Mouse (Mus musculus) lung, adult 2 months (tissue): ENCODE measurements around the gene Htr1b.

ENCODE experiments used
- CTCF ChIP-seq: fragments of 200-500 bp; IDR thresholded peaks from 2 replicates; pipeline ENCODE4 v1.5.1; 2011; ENCODE audit warnings: mild to moderate bottlenecking, low read length, control low read depth; ENCODE audit not compliant: insufficient read depth
- POLR2A ChIP-seq: fragments of 200-500 bp; IDR thresholded peaks from 2 replicates; pipeline ENCODE4 v1.6.1; 2011; ENCODE audit warnings: low read depth, mild to moderate bottlenecking, control low read depth, low read length, borderline replicate concordance; ENCODE audit errors: extremely low read depth

GRCm38 (mm10) chr9:81633437-81633973, at the start of gene Htr1b:
- TF ChIP-seq POLR2A: no peak
- no peak for TF ChIP-seq CTCF
